Mouse (Mus musculus) hindbrain, embryonic 11.5 days (tissue): ENCODE measurements around the gene Slc35d2. TPM values are rescaled to one million over a fixed set of nuclear protein-coding genes. Genes with fewer than 3 reads are reported as not detected.

Experiments used
- ATAC-seq: fragments of 200-750 bp; cut with Nextera tagmentation; 2 replicates; pipeline ENCODE4 v1.8.0; 2017; ENCODE audit warnings: mild to moderate bottlenecking, moderate TSS enrichment, moderate library complexity; ENCODE audit not compliant: low FRiP score
- DNase-seq: peaks from one replicate; pipeline ENCODE4 v3.0.0-alpha.2; 2015; ENCODE audit warnings: low spot score
- H3K27ac ChIP-seq: fragments of 300-500 bp; sonication (generic); 2 replicates; pipeline ENCODE4 v1.5.1; 2014; ENCODE audit warnings: mild to moderate bottlenecking, low read depth, low read length
- H3K27me3 ChIP-seq: fragments of 300-500 bp; sonication (generic); 2 replicates; pipeline ENCODE4 v1.6.1; 2014; ENCODE audit warnings: mild to moderate bottlenecking, low read length, moderate library complexity, mixed read lengths; ENCODE audit not compliant: control insufficient read depth, insufficient read depth
- H3K36me3 ChIP-seq: fragments of 300-500 bp; sonication (generic); 2 replicates; pipeline ENCODE4 v1.6.1; 2014; ENCODE audit warnings: mild to moderate bottlenecking, low read length, moderate library complexity, mixed read lengths; ENCODE audit not compliant: control insufficient read depth, insufficient read depth
- H3K4me1 ChIP-seq: fragments of 300-500 bp; sonication (generic); replicated peaks from 2 replicates; pipeline ENCODE4 v1.6.1; 2014; ENCODE audit warnings: low read length, mixed read lengths; ENCODE audit not compliant: control insufficient read depth, insufficient read depth
- H3K4me2 ChIP-seq: fragments of 300-500 bp; sonication (generic); replicated peaks from 2 replicates; pipeline ENCODE4 v1.6.1; 2014; ENCODE audit warnings: mild to moderate bottlenecking, low read depth, low read length
- H3K4me3 ChIP-seq: fragments of 300-500 bp; sonication (generic); 2 replicates; pipeline ENCODE4 v1.5.1; 2014; ENCODE audit warnings: low read depth, low read length
- H3K9ac ChIP-seq: fragments of 300-500 bp; sonication (generic); 2 replicates; pipeline ENCODE4 v1.6.1; 2014; ENCODE audit warnings: low read depth, low read length
- H3K9me3 ChIP-seq: fragments of 300-500 bp; sonication (generic); 2 replicates; pipeline ENCODE4 v1.6.1; 2016; ENCODE audit warnings: low read length; ENCODE audit not compliant: control insufficient read depth
- WGBS: fragments of 180-500 bp; shearing (Covaris S2); extraction: QIAGEN DNeasy Blood & Tissue Kit; methylation state at CpG from one replicate; pipeline ENCODE4 v1.1.7; 2014; 5-methylcytosine and 5-hydroxymethylcytosine counted together
- polyA plus RNA-seq: library from polyadenylated mRNA; unstranded; fragments of >200 nt; fragmentation: Nextera tagmentation; extraction: Ambion mirVana; gene quantifications from 2 replicates; pipeline ENCODE4 v1.2.1, GENCODE M21; 2014

Slc35d2 gene
- polyA plus RNA-seq, 1 experiment from 2014 or later, result 6.9 TPM

DNA sequence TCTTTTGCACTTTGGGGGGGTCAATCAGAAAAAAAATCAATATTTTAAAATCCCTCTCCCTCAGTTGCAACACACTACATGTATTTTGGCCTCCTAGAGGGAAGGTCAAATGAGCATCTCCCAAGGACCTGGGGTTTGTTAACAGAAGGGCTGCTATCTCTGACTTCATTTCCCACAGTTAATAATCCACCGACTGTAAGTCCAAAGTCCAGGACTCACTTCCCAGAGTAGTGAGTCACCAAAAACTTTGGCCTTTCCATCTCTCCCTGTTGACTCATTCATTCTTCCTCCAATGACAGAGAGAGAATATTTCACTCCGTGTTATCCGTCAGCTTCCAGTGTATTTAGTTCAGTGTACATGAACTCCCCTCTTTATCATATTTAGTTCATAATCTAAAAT, 23.5 kb downstream of the Slc35d2 start:
- Histone ChIP-seq H3K4me3 (no peak overlapping the region), H3K9ac (no peak overlapping the region), H3K4me1 (peaks cover 6% of the 10 kb centered on the region), H3K27me3 (no peaks in the 10 kb centered on the region), H3K4me2 (no peak overlapping the region), H3K36me3 (no peaks in the 10 kb centered on the region), H3K27ac (no peak overlapping the region), H3K9me3 (no peaks in the 10 kb centered on the region)
- no peak for ATAC-seq
- 93% methylated on average over 3 of the region's 3 CpGs for WGBS
- DNase-seq, result no peak

DNA sequence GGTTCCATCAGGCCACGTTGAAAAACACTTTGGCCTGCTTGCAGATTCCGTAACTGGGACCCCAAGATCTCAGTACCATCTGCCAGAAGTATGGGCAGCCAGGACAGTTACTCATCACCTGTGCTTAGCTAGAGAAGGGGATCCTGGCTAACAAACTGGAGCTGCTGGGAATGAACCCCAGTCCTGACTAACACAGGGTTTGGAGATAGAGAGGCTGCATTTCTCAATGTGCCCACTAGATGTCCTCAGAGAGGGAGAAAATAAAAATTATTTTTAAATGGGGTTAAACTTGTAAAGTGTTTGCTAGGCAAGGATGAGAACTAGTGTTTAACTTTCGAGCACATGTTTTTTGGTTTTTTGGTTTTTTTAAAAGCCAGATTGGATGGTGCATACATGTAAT, 29.0 kb downstream of the Slc35d2 start:
- H3K4me2 ChIP-seq, result no peak overlapping the region
- H3K4me1 ChIP-seq, result no peaks in the 10 kb centered on the region
- no peaks in the 10 kb centered on the region for H3K27me3 ChIP-seq
- H3K9ac ChIP-seq, result no peak overlapping the region
- 0 out of 2 replicates have a peak, but pooled peaks have one; percentile 53 for ATAC-seq
- no peaks in the 10 kb centered on the region for H3K36me3 ChIP-seq
- H3K4me3 ChIP-seq, result no peak overlapping the region
- no peak overlapping the region for H3K27ac ChIP-seq
- peak; percentile 68 for DNase-seq
- 68% methylated on average over 3 of the region's 3 CpGs for WGBS
- H3K9me3 ChIP-seq, result no peaks in the 10 kb centered on the region

GRCm38 (mm10) chr13:64098992-64099391, 30.2 kb downstream of the Slc35d2 start:
- Histone ChIP-seq H3K4me1 (no peaks in the 10 kb centered on the region), H3K36me3 (no peaks in the 10 kb centered on the region), H3K4me2 (no peak overlapping the region), H3K27ac (no peak overlapping the region), H3K4me3 (no peak overlapping the region), H3K9me3 (no peaks in the 10 kb centered on the region), H3K9ac (no peak overlapping the region), H3K27me3 (no peaks in the 10 kb centered on the region)
- no peak for ATAC-seq
- 76% methylated on average over 9 of the region's 9 CpGs for WGBS
- DNase-seq, result peak; percentile 50

DNA sequence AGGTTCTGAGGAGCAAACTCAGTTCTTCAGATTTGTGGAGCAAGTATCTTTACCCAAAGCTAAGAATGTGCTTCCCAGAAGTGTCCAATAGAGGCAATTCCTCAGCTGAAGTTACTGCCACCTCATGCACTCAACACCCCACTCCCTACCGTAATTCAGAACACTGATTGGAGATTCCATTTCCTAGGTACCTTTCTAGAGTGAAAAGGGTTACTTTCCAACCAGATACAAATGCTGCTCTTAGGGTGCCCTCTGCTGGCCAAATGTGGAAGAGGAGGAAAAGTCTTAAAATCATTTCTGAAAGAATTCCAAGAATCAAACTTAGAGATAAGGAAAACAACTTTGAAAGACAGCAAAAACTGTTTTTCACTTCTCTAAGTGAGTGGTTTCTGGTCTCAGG, 35.8 kb downstream of the Slc35d2 start:
- Histone ChIP-seq H3K4me1 (no peaks in the 10 kb centered on the region), H3K4me3 (no peak overlapping the region), H3K4me2 (no peak overlapping the region), H3K27me3 (no peaks in the 10 kb centered on the region), H3K27ac (no peak overlapping the region), H3K36me3 (no peaks in the 10 kb centered on the region), H3K9me3 (no peaks in the 10 kb centered on the region), H3K9ac (no peak overlapping the region)
- ATAC-seq (no peak), DNase-seq (peak; percentile 87)
- WGBS, result 10% methylated on average over 1 of the region's 1 CpGs

GRCm38 (mm10) chr13:64092752-64093151, 36.4 kb downstream of the Slc35d2 start:
- DNase-seq (no peak), ATAC-seq (no peak)
- Histone ChIP-seq H3K4me1 (no peaks in the 10 kb centered on the region), H3K9me3 (no peaks in the 10 kb centered on the region), H3K4me3 (no peak overlapping the region), H3K27ac (no peak overlapping the region), H3K27me3 (no peaks in the 10 kb centered on the region), H3K4me2 (no peak overlapping the region), H3K36me3 (no peaks in the 10 kb centered on the region), H3K9ac (no peak overlapping the region)
- WGBS, result 79% methylated on average over 6 of the region's 6 CpGs

DNA sequence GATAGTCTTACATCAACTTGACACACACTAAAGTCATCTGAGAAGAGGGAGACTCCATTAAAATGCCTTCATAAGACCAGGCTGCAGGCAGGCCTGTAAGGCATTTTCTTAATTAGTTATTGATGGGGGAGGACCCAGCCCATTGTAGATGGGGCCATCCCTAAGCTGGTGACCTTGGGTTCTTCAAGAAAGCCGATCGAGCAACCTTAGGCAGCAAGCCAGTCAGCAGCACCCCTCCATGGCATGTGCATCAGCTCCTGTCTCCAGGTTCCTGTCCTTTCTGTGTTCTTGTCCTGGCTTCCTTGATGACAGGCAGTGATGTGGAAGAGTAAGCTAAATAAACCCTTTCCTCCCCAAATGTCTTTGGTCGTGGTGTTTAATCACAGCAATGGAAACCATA, 37.0 kb downstream of the Slc35d2 start:
- DNase-seq (no peak), ATAC-seq (no peak)
- WGBS, result 77% methylated on average over 3 of the region's 3 CpGs
- H3K4me1 ChIP-seq, result no peaks in the 10 kb centered on the region
- no peaks in the 10 kb centered on the region for H3K9me3 ChIP-seq
- H3K4me2 ChIP-seq, result no peak overlapping the region
- H3K27ac ChIP-seq, result no peak overlapping the region
- no peak overlapping the region for H3K9ac ChIP-seq
- H3K36me3 ChIP-seq, result no peaks in the 10 kb centered on the region
- H3K27me3 ChIP-seq, result no peaks in the 10 kb centered on the region
- H3K4me3 ChIP-seq, result no peak overlapping the region

GRCm38 (mm10) chr13:64091006-64091405, 38.2 kb downstream of the Slc35d2 start:
- Histone ChIP-seq H3K4me3 (no peak overlapping the region), H3K27ac (no peak overlapping the region), H3K36me3 (no peaks in the 10 kb centered on the region), H3K4me2 (no peak overlapping the region), H3K4me1 (no peaks in the 10 kb centered on the region), H3K9ac (no peak overlapping the region), H3K27me3 (no peaks in the 10 kb centered on the region), H3K9me3 (no peaks in the 10 kb centered on the region)
- DNase-seq (no peak), ATAC-seq (no peak)
- 74% methylated on average over 7 of the region's 7 CpGs for WGBS

- no peak overlapping the region for H3K4me2 ChIP-seq
- H3K9me3 ChIP-seq, result no peaks in the 10 kb centered on the region
- no peak overlapping the region for H3K9ac ChIP-seq
- no peak overlapping the region for H3K4me3 ChIP-seq
- no peak overlapping the region for H3K27ac ChIP-seq
- no peaks in the 10 kb centered on the region for H3K4me1 ChIP-seq
- 89% methylated on average over 5 of the region's 5 CpGs for WGBS
- no peak for ATAC-seq
- no peaks in the 10 kb centered on the region for H3K27me3 ChIP-seq
- no peaks in the 10 kb centered on the region for H3K36me3 ChIP-seq
- no peak for DNase-seq
Measured at GRCm38 (mm10) chr13:64090278-64090677, 38.9 kb downstream of the Slc35d2 start.

DNA sequence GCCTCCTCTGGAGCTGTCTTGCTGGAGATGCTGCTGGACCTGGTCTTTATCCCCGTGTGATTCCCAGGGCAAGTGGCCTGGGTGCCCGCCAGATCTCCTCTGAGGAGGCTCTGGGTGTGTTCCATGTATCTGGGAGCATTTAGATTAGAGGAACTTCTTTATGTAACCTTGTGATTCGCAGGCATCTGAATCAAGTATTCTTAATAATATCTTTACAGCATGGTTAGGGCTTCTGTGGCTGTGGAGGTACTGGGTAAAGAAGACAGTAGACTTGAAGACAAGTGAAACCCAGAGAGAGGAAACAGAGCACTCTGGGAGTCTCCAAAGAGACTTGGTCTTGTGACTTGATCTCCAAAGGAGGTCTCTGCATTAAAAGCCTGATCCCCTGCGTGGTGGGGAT, 40.0 kb downstream of the Slc35d2 start, which contains the start of gene Hsd17b3:
Gene Hsd17b3, minus strand, starts transcription at position 101 of the 400 bp plus-strand sequence.
- WGBS, result 79% methylated on average over 4 of the region's 4 CpGs

More for the DNA sequence above, 40.0 kb downstream of the Slc35d2 start, which contains the start of gene Hsd17b3:
- ATAC-seq (no peak), DNase-seq (no peak)
- H3K4me3 ChIP-seq, result no peak within 1 kb of the TSS
- no peaks in the 10 kb centered on the region for H3K27me3 ChIP-seq
- no peak within 1 kb of the TSS for H3K27ac ChIP-seq
- H3K4me1 ChIP-seq, result no peaks in the 10 kb centered on the region
- H3K9ac ChIP-seq, result no peak within 1 kb of the TSS
- H3K9me3 ChIP-seq, result no peaks in the 10 kb centered on the region
- H3K4me2 ChIP-seq, result no peak within 1 kb of the TSS
- H3K36me3 ChIP-seq, result no peaks in the 10 kb centered on the region
